Mouse (Mus musculus): Measurements from ENCODE around the gene Tnmd. TPM values are rescaled to one million over a fixed set of nuclear protein-coding genes. Genes with fewer than 3 reads are reported as not detected.
A peak's percentile ranks its signal among the peaks of the same experiment; 100 is the strongest.

Gene Tnmd
- polyA plus RNA-seq, 1 experiment from 2014 or later, result 0.64 TPM

DNA sequence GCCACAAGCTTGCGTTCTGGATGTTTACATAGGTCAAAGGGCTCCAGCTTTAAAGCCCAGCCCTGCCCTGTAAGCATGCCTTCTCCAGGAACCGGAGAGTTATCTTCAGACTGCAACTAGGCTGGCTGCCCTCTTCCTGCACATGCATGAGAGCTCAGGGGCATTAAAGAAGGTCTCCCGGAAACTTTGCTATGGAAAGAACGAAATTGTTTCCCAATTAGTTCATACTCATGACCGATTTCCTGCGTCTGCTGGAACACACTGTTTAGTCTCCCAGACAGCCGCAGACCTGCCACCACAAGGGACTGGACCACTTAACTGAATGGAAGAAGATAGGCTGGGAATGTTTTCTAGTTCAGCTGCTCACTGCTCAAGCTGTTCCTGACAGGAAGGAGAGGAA, 63.4 kb downstream of the Tnmd start:
- Histone ChIP-seq H3K9me3 (ENCODE audit: control insufficient read depth, low read length) (no peaks in the 10 kb centered on the region), H3K4me2 (ENCODE audit: low read depth, low read length) (no peak overlapping the region), H3K27ac (ENCODE audit: low read length) (peak overlapping the region; percentile 7), H3K36me3 (ENCODE audit: control insufficient read depth, insufficient read depth, low read length) (no peaks in the 10 kb centered on the region), H3K4me3 (ENCODE audit: low read length) (no peak overlapping the region), H3K27me3 (replicated peaks; ENCODE audit: control insufficient read depth, insufficient read depth, low read length) (no peaks in the 10 kb centered on the region), H3K4me1 (ENCODE audit: control insufficient read depth, insufficient read depth, low read length) (no peaks in the 10 kb centered on the region), H3K9ac (ENCODE audit: low read depth, low read length) (no peak overlapping the region)
- WGBS, result 23% methylated on average over 7 of the region's 7 CpGs
- peak; percentile 74 for ATAC-seq

Other genes with a start within 250 kb of the Tnmd start
- 0.98 and 1.6 TPM in 2 replicates for gene Pcdh19, start 162.0 kb upstream of the Tnmd start, polyA plus RNA-seq (2015; fragmentation: Nextera tagmentation; extraction: Ambion mirVana)
- 72.6 and 79.9 TPM in 2 replicates for gene Tspan6, start 47.4 kb downstream of the Tnmd start, polyA plus RNA-seq (2015; fragmentation: Nextera tagmentation; extraction: Ambion mirVana)
- gene Srpx2, start 57.4 kb downstream of the Tnmd start, polyA plus RNA-seq (2015; fragmentation: Nextera tagmentation; extraction: Ambion mirVana), result 9.5 and 11.7 TPM in 2 replicates
- gene Sytl4, start 130.8 kb downstream of the Tnmd start, polyA plus RNA-seq (2015; fragmentation: Nextera tagmentation; extraction: Ambion mirVana), result 2.8 and 3.0 TPM in 2 replicates
- gene Cstf2, start 208.2 kb downstream of the Tnmd start, polyA plus RNA-seq (2015; fragmentation: Nextera tagmentation; extraction: Ambion mirVana), result 33.5 and 34.2 TPM in 2 replicates